Mouse (Mus musculus) common myeloid progenitor, adult 5-6 weeks (primary cell): Measurements from ENCODE around the gene Traf3. TPM values are rescaled to one million over a fixed set of nuclear protein-coding genes. Genes with fewer than 3 reads are reported as not detected.

ENCODE experiments used
- ATAC-seq: replicated peaks from 2 replicates; pipeline ENCODE4 v1.8.0; 2016; ENCODE audit warnings: low read depth, mild to moderate bottlenecking, moderate TSS enrichment, inconsistent platforms; ENCODE audit not compliant: poor library complexity, severe bottlenecking
- total RNA-seq: library from RNA; stranded (forward); fragments of 200-1000, 187-1606 nt; gene quantifications from 2 replicates; pipeline ENCODE4 v1.2.3, GENCODE M21; 2017

Traf3 gene
- total RNA-seq, 1 experiment from 2014 or later = 15.7 TPM

DNA sequence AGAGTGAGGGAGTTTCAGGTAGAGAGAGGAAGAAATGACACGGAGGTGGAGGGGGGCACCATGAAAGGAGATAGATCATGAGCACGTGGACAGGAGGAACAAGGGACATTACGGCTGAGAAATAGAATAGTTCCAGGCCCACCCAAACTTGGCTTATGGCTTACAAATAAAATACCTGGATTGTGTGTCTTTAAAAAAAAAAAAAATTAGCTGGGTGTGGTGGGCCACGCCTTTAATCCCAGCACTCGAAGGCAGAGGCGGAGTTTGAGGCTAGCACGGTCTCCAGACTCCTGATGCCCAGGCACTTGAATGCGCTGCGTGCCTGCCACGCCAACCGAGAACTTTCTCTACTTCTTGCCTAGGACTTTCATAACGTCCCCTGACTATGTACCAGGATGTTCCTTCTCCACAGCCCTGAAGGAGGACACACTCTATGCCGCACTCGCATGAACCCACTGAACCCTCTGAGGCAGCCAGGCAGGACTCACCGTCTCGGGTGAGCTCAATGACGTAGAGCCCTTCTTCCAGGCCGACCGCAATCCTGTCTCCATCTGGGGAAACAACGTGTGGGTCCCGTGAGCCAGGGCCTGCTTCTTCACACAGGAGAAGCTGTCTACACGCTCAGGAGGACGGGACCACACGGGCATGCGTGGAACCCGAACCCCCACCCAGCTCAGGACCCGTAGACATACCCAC is 135.3 kb downstream of the Traf3 start:
- ATAC-seq = no peak

DNA sequence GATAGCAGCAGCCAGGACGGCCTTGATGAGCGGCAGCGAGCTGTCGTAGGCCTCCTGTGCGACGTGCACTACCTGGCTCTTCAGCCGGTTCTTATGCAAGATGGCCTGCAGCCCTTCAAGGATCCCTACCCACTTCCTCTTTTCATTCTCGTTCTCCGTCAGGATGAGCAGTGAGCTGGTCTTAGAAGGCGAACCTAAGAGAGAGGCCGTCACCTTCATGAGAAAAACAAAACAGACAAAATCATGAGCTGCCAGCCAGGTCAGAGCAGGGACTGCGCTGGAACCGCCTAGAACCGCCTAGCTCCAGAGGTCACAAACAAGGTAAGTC is 135.8 kb downstream of the Traf3 start:
- ATAC-seq = peak; percentile 73

GRCm38 (mm10) chr12:111303702-111304337 is 137.7 kb downstream of the Traf3 start:
- no peak for ATAC-seq

GRCm38 (mm10) chr12:111306821-111307220 is 140.7 kb downstream of the Traf3 start:
- ATAC-seq = no peak

GRCm38 (mm10) chr12:111309256-111309655 is 143.1 kb downstream of the Traf3 start:
- ATAC-seq = peak; percentile 87

DNA sequence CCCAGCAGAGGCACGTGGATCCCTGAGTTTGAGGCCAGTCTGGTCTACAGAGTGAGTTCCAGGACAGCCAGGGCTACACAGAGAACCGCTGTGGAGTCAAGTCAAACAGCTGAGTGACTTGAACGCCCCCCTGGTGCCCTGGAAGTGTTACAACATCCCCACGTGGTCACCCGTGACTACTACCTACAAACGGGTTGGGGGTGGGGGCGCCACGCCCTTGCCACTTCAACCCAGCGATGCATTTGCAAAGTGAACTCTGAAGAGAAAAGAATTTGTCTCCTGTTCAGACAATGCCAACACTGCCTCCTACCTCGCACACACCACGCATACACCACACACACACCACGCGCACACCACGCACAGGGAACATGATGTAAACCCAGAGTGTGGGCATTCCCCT is 143.8 kb downstream of the Traf3 start:
- no peak for ATAC-seq

- no peak for ATAC-seq
These were observed 145.6 kb downstream of the Traf3 start for GRCm38 (mm10) chr12:111311775-111312174.

DNA sequence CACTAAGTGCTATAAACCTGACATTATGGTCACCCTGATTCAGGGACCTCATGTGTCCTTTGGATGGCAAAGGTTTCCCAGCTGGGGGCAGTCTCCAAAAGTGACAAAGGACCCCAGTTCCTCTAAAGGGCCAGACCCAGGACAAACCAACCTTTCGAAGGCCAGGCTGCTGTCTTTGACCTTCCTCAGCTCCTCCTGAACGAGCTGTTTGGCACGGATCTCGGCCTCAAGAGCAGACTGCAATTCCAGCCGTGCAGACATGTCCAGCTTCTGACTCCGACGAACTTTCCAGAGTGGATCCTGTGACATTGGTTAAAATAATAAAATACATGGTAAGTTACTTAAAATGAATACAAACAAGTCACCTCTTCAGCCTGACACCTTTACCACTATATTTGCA is 148.1 kb downstream of the Traf3 start:
- no peak for ATAC-seq

Other genes with a start within 250 kb of the Traf3 start
- 4.1 and 4.8 TPM in 2 replicates for gene Ankrd9, start 187.3 kb upstream of the Traf3 start, total RNA-seq
- gene Rcor1, start 127.0 kb upstream of the Traf3 start, total RNA-seq = 46.6 and 47.7 TPM in 2 replicates
- 0.32 TPM in 1 of 2 replicates, not detected in the other for gene 4930595D18Rik, start 18.1 kb downstream of the Traf3 start, total RNA-seq
- gene Amn, start 104.7 kb downstream of the Traf3 start, total RNA-seq = not detected in 2 replicates
- gene Cdc42bpb, start 211.3 kb downstream of the Traf3 start, total RNA-seq = 2.0 and 2.4 TPM in 2 replicates
- not detected in 2 replicates for gene Lbhd2, start 240.4 kb downstream of the Traf3 start, total RNA-seq